Mouse (Mus musculus): ENCODE measurements around the gene Mterf1a. TPM values are rescaled to one million over a fixed set of nuclear protein-coding genes. Genes with fewer than 3 reads are reported as not detected.

Mterf1a gene
- 1 to 10 TPM in 1 of 2 experiments, under 1 TPM in 1; 0.22 to 2.0 TPM for polyA plus RNA-seq (2012; fragmentation: generic; extraction: Trizol)

GRCm38 (mm10) chr5:3893459-3894293, at the start of gene Mterf1a:
TSS of gene Mterf1a (minus strand) at chr5:3893933.

GRCm38 (mm10) chr5:3927801-3928689, 34.3 kb upstream of the Mterf1a start, which contains the start of gene Akap9:
TSS of gene Akap9 (plus strand) at chr5:3928054.

GRCm38 (mm10) chr5:3845026-3845425, 48.7 kb downstream of the Mterf1a start, which contains the start of gene Lrrd1:
TSS of gene Lrrd1 (plus strand) at chr5:3845173.

Other genes starting within 250 kb of the Mterf1a start
- not detected for gene Tmbim7, start 242.8 kb downstream of the Mterf1a start, polyA plus RNA-seq (2012; fragmentation: generic; extraction: Trizol)
- gene Gatad1, start 236.7 kb downstream of the Mterf1a start, polyA plus RNA-seq (2012; fragmentation: generic; extraction: Trizol): 10 to 100 TPM; 53.3 to 70.7 TPM
- 1 to 10 TPM in 1 of 2 experiments, under 1 TPM in 1; 0.53 to 3.7 TPM for gene Ankib1, start 91.0 kb downstream of the Mterf1a start, polyA plus RNA-seq (2012; fragmentation: generic; extraction: Trizol)
- 1 to 10 TPM in 1 of 2 experiments, under 1 TPM in 1; 0.34 to 3.2 TPM for gene Krit1, start 90.7 kb downstream of the Mterf1a start, polyA plus RNA-seq (2012; fragmentation: generic; extraction: Trizol)
- under 1 TPM in 1 of 2 experiments, not detected in 1; 0.09 TPM for gene Lrrd1, start 48.8 kb downstream of the Mterf1a start, polyA plus RNA-seq (2012; fragmentation: generic; extraction: Trizol)
- 1 to 10 TPM in 1 of 2 experiments, under 1 TPM in 1; 0.43 to 3.8 TPM for gene Akap9, start 34.1 kb upstream of the Mterf1a start, polyA plus RNA-seq (2012; fragmentation: generic; extraction: Trizol)
- 10 to 100 TPM in 1 of 2 experiments, 1 to 10 TPM in 1; 7.0 to 29.0 TPM for gene Cyp51, start 210.8 kb upstream of the Mterf1a start, polyA plus RNA-seq (2012; fragmentation: generic; extraction: Trizol)

All from C3H10T1/2 (cell line).